In the genomic region with DNA sequence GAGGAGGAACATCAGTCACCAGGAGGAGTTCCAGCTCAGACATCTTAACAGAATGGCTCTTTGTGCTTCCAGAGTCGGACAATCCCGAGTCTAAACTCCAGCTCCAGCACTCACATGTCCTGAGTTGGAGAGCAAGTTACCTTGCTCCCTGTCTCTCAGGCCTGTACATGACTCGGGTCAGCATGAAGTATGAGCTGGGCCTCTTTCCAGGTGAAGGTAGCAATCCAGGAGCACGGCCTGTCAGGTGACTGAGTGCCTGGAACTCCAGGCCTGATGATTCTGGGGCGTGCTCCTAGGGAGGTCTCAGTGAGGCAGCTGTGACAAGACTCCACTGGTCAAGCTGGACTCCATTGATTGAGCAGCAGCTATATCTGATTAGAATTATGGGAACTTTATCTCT, we compare ENCODE assay signal across 13 mouse cellular contexts.
"Had no signal": no experiment of that assay in that cellular context is flagged by ENCODE, and none has a peak within 500 bp of the region (broad histone marks: within the 10 kb centered on the region; RNA-seq: fewer than 3 reads in every experiment).

No protein-coding gene starts in this region.

- H3K27me3 ChIP-seq: limb, embryonic 15.5 days; liver, embryonic 13.5 days; megakaryocyte, embryonic 14.5 days; midbrain, embryonic 15.5 days; neural tube, embryonic 12.5 days had no signal

- H3K9me3 ChIP-seq: limb, embryonic 15.5 days; liver, embryonic 13.5 days; megakaryocyte, embryonic 14.5 days; midbrain, embryonic 15.5 days; neural tube, embryonic 12.5 days had no signal

- H3K4me2 ChIP-seq: hindbrain, embryonic 14.5 days; limb, embryonic 15.5 days; liver, embryonic 13.5 days; midbrain, embryonic 11.5 days; midbrain, embryonic 15.5 days; neural tube, embryonic 12.5 days had no signal

- H3K4me3 ChIP-seq: limb, embryonic 15.5 days; liver, embryonic 13.5 days; megakaryocyte, embryonic 14.5 days; midbrain, embryonic 15.5 days; neural tube, embryonic 12.5 days had no signal

- DNase-seq: kidney, adult 18-20 months; layer of hippocampus, adult 9-11 months; layer of hippocampus, postnatal 36 days; liver, embryonic 13.5 days; thymus, postnatal 36 days had no signal

- H3K27ac ChIP-seq: hindbrain, embryonic 14.5 days; limb, embryonic 15.5 days; liver, embryonic 13.5 days; macrophage; midbrain, embryonic 15.5 days; neural tube, embryonic 12.5 days; stomach, postnatal 0 days had no signal

- H3K36me3 ChIP-seq: limb, embryonic 15.5 days; liver, embryonic 13.5 days; midbrain, embryonic 15.5 days; neural tube, embryonic 12.5 days had no signal

- ATAC-seq: midbrain, embryonic 15.5 days had no signal

- H3K4me1 ChIP-seq: limb, embryonic 15.5 days; midbrain, embryonic 15.5 days; neural tube, embryonic 12.5 days had no signal

- H3K9ac ChIP-seq: hindbrain, embryonic 14.5 days; limb, embryonic 15.5 days; liver, embryonic 13.5 days; midbrain, embryonic 15.5 days; neural tube, embryonic 12.5 days had no signal
